Mouse (Mus musculus) spleen, postnatal 36 days (tissue): ENCODE measurements at regions not wholly inside any gene's neighbourhood (a gene's known extent, or its start where the extent isn't known, plus 50 kb on each side); places are given as distances from the start of the nearest gene placed in this dataset.

Source experiments
- DNase-seq, 2 experiments: peaks; one replicate each; pipeline ENCODE4 v3.0.0; 2022; ENCODE audit warnings: low spot score in 2 of 2, mixed read lengths in 1 of 2

DNA sequence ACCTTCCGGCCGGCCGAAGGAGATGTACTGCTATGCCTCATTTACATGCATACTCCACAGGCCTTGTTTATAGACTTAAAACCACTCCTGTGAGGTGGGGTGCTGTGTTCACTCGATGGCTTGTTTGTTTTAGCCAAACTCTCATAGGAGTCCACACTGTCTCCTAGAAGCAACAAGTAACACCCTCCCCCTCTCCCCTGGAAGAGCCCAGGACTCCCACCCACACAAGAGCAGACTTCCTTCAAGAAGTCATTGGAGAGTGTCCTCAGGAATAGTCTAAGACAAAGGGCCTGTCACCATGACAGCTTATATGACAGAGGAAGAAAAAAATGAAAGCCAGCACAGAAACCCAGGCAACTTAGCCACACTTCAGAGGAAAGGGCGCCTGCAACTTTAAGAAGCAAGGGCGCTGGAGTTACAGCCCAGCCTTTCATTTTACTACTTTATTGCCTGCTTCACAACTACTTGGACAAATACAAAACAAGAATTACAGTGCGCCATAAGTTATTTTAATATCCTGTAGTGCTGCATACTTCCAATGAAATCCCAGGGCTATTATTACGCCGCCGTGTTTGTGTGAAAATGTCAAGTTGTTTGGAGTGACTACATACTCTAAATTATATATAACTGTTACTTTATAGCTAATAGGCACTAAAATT lies 229.9 kb upstream of the Mgmt start:
- DNase-seq = no peak

DNA sequence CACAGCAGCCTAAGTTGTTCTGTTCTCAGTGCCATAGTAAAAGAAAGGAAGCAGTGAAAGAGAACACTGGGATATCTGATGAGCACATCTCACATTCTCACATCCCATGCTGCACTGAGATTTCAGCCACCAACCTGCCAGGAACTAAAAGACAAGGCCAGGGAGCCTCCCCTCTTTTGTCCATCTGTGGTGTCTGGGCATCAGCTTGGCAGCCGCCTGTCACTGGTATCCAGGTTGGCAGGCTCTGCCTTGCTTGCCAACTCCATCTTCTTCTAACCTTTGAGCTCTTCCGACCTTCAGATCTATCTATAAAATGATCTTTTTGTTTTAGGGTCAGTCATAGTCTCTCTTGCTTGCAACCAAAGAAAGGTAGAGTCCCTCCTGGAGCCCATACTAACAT lies 228.5 kb upstream of the Mgmt start:
- no peak for DNase-seq

DNA sequence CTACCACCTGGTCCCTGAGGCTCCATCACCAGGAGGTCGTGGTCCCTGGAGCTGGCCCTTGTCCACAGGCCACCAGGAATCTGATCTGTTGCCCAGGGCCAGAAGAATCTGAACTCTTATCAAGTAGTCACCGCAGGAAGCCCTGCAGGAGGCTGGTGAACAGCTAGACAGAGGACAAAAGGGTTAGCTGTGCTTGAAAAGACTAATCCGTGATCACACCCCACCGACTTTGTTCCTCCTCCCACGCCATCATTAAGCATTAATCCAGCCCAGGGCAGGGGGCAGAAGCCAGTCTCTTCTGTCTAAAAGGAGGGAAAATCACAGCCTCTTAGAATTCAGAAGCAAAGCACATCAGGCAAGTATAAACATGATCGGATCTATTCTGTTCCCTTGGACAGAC lies 227.7 kb upstream of the Mgmt start:
- DNase-seq = no peak

DNA sequence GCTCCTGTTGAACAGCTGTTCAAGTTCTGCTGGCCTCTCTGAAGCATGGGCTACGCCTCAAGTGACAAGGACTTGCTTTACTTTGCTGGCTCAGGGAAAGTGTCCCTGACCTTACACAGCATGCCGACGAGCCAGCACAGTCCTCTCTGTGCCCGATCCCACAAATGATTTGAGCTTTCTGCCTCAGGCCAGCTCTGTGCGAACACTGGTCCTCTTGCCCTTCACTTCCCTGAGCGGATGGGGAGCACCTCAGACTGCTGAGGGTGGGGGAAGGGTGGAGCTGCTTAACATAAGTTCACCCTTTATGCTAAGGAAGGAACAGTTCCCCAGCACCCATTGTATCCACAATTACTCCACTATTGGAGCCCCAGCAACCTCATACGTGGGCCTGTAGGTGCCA lies 223.7 kb upstream of the Mgmt start:
- DNase-seq = no peak

DNA sequence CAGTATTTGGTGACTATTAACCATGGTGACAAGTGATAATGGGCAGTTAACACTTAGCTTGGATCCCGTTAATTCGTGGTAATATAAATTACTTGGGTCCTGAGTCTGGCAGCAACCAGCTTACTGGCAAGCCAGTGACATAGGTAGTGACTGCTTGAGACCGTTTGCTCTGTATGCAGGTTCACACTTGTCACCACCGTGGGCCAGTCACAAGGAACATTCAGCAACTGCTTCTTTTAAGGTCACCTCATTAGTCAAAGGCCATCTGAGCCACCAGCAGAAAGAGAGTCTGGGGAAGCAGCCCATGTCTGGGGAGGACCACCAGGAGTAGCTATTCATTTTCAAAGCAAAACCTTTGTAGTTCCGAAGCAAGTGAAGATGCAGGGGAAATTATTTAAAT lies 220.3 kb upstream of the Mgmt start:
- no peak for DNase-seq

DNA sequence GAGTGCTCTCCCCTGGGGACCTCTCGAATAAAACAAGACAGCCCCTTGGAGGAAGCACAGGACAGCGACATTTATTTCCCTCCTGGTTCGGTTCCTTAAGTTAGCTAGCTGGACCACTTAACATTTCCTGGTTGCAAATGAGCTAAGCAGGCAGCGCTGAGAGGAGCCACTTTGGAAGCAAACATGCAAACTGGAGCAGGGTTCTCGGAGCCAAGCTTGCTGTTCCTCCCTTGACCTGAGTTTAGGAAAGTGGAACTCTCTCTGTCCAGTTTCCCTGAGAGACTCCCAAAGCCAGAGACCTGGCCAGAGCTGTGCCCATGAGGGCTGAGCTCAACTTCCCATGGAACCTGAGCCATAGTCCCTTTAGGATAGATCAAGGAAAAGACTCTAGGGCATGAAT lies 219.4 kb upstream of the Mgmt start:
- no peak for DNase-seq

DNA sequence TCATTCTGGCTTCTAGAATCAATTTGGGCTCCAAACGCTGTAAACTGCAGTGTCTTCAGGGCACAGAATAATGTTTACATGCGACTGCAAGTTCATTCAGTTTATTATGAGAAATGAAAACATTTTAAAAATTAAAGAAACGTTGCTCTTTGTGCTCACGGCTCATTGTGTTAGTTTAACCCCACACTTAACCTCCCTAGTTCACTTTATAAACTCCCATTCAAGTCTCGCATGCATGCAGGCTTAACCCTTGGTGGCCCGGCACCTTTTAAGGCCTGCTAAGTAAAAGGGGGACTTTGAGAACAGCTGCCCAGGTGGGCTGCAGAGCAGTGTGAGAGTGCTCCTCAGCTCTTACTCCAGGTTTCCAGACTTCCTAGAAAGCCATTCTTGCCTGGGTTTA lies 218.3 kb upstream of the Mgmt start:
- no peak for DNase-seq

DNA sequence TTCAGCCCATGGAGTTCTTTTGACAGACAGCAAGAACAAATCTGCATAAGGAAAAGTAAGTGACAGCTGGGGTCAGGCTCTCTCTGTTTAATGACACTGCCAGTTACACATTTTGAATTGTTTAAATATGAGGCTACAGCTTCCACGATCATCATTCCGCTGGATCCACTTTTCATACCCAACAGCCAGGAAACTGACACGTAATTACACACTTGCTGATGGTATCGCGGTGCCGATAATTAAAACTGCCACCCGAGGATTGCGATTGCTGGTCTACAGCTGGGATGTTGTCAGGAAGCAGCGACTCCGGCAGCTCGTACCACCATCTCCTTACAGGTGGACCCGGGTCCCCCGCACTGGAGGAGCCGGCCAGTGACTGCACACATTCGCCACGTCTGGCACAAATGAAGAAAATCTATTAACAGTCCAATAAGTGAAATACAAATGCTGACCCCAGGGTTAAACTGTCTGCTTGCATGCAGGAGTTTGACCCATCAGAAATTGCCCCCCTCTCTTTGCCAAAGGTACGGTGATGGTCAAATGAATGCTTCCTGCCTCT lies 217.3 kb upstream of the Mgmt start:
- DNase-seq = no peak

DNA sequence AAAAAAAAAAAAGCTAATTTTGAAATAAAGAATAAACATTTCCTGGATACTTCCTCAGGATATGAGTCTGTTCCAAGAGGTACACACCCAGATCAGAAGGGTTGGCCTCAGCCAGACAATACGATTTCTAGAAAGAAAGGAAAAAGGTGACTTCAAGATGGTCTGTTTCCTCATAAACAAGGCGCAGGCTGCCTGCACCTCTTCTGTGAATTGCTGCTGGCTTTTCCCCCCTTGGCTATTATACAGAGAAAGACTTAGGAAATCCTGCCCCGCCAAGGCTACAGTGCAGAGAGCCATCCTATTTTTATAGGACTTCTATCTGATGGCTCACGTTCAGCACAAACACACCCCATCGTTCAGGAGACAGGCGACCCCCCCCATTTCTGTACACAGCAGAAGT lies 204.8 kb upstream of the Mgmt start:
- no peak for DNase-seq

DNA sequence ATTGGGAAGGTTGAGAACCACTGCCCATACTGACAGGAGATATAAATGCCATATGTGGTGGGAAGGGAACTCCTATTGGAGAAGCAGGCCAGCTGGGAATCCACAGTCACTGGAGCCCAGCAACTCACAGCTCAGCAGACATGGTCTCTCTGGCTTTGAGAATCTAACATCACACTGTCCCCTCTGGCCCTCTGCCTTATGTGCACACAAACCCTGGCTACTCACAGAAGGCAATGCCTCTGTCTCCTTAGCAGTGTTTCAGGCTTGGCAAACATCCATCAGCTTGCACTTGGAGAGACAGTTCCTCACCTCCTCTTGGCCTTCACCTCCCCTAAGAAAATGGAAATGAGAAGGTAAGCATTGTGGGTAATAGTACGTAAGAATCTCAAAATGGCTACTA lies 188.2 kb upstream of the Mgmt start:
- DNase-seq = no peak

DNA sequence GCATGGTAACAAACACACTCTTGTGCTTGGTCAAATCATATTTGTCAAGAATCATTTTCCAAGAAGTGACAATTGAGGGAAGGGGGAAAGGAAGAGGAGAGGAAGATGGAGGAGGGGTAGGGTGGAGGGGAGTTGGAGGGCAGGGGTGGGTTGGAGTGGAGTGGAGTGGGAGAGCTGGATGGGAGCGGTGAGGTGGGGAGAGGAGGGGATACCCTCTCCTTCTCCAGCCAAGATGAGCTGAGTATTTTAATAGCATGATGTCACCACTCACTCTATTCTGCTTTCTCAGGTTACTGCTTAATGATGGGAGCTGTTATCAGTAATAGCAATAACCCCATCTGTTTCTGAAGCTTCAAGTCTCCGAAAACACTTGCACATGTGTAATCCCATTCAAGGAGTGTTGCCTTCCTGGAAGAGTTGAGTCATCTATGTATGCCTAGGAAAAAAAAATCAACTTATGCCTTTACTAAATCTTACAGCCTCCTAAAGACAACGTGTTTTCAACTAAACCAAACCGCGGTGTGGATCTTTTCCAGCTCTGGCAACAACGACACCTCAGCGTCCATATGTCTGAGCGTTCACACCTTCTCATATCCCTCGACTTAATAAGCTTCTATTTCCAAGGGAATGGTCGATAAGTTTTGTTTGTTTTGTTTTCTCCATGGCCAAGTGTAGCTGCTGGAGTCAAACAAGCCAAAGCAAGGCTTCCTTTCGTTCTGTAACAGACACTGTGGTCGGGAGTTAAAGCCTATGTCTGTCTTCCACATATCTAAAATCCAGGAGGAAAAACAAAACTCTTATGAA lies 187.0 kb upstream of the Mgmt start:
- DNase-seq = no peak

DNA sequence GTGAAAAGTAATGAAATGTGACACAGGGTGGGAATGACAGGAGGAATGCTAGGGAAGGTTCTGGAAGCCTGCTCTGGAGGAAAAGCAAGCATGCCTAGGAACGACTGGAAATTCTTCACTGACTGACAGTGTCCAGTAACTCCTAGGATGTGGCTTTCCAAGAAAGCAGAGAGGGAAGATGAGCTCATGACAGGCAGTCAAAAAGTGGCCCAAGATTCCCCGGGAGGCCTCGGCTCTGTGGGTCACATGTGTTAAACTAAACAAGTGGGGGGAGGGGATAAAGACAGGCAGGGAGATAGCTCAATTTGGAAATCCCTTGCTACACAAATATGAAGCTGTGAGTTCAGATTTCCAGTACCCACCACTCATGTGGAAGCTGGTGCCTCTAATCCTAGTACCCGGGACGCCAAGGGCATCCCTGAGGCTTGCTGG lies 186.4 kb upstream of the Mgmt start:
- no peak for DNase-seq

DNA sequence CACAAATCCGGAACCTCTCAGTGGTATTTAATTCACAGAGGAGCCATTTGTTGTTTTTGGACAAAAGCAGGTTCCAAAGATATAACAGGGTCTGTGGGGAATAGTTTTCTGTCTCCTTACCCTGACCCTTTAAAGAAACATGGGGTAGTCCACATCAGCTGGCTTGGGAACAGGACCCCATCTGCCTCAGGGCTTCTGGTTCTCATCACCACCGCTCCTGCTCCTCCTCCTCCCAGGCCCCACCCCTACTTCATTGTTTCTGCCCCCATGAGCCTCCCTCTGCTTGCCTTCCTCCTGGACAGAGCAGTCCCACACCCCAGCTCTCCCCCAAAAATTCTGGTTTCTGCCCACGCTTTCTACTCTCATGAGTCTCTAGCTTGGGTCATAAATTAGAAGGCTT lies 183.8 kb upstream of the Mgmt start:
- no peak for DNase-seq

DNA sequence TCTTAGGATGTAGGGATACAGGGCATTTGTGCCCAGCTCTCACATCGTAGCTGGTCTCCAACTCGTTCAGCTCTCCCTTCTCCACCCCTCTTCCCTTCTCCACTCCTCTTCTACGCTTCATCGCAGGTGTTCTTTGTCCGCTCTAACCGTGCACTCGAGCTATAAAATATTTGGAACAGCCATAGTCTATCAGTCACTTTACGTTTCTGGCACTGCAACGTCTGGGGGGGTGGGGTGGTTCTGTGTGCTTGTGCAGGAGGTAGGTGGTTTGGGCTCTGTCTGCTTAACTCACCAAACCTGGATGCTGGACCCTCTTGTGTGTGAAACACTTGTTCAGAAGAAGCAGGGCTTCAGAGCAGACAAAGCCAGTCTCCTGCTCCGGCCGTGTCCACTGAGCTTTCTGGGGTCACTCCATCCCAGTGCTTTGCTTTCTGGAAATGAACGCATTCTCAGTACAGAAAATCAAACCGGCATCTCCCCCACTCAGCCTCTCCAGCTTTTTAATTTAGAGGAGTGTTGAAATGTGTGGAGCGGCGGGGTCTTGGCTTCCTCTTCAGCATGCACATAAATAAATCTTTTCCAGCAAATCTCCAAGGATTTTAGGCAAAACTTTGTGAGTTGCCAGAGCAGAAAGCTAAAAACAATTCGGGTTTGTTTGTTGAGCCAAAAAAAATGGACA lies 181.3 kb upstream of the Mgmt start:
- DNase-seq = no peak

DNA sequence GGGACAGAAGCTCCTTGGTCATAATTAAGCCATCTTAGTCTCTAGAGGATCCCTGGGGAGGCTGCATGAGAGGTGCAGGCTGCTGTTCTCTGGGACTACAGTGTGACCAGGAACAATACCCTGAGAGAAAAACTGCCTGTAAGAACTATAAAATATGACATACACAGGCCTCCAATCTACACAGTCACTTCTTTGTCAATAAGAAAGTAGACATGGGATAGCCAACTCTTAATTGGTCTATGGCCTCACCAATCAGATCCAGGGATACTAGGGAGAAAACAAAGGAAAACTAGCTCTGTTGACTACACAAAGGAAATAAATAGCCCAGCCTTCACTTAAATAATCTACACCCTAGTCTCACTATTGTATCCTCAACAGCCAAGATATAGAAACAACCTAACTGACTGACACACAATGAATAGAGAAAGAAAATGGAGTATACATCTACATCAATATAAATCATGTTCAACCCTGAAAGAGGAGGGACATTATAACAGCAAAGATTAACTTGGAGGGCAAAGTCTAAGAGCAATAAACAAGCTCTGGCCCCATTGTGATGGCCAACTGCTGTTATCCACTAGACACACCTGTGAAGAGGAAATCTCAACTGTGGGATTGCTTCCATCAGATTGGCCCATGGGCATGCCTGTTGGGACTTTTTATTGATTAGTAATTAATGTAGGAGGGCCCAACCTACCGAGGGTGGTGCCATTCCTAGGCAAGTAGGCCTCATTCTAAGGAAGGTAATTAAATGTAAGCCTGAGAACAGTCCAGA lies 166.6 kb upstream of the Mgmt start:
- DNase-seq = no peak

DNA sequence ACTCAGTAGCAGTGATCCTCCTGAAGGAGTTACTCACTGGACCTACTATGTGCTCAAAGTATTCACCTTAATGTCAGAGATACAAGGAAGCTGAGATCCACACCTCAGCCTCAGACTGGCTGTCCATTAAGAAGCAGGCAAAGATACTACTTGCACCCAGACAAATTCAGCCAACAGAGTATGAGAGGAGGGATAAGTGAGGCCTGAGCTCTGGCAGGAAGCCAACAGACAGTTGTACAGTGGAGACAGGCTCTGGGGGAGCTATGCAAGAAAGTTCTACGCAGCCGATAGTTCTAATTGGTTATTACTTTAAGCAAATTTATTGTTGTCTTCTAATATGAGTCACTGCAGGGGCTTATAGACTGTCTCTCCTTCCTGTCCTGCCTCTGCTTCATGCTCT lies 152.2 kb upstream of the Mgmt start:
- no peak for DNase-seq

DNA sequence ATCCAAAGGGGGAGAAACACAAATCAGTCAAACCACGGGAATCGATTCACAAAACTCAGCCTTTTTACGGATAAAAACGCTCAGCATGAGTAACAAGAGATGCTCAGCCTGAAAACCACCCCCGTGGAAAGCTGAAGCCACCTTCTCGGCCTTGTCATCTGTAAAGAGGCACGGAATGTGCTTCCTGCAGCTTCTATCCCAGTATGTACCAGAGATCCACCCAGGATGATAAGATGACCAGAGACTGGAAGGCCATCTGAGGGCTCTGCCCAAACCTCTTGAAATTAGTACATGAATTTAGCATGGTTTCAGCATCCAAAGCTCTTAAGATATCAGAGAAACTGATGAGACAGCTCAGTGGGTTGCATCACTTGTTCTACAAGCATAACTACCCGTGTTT lies 149.0 kb upstream of the Mgmt start:
- no peak for DNase-seq

DNA sequence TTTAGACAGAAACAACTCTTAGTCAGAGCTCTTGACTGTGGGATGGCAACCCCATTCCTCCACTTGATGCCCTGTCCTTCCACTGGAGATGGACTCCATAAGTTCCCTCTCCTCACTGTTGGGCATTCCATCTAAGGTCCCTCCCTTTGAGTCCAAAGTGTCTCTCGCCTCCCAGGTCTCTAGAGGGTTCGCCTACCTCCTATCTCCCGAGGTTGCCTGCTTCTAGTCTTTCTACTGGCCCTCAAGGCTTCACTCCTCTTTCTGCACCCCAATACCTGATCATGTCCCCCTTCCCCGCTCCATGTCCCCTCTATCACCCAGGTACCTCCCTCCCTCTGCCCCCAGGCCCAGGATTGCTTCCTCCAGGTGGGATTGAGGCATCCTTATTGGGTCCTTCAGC lies 142.9 kb upstream of the Mgmt start:
- DNase-seq = no peak

DNA sequence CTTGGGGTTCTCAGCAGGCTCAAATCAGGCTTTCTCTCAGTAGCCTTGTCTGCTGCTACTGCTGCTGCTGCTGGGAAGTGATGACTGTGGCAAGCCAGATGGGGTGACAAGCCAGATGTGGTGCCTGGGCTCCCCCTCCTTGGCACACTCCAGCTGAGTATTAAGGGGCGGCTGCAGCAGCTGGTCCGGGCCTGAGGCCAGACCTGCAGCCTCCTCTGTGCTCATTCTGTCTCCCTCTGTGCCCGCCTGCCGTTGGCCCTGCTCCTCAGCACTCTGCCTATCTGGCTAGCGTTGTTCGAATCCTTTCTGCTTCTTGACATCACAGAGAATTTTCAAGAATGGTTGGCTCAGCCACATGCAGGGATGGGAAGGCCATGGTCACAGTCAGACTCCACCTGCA lies 139.6 kb upstream of the Mgmt start:
- DNase-seq = no peak

DNA sequence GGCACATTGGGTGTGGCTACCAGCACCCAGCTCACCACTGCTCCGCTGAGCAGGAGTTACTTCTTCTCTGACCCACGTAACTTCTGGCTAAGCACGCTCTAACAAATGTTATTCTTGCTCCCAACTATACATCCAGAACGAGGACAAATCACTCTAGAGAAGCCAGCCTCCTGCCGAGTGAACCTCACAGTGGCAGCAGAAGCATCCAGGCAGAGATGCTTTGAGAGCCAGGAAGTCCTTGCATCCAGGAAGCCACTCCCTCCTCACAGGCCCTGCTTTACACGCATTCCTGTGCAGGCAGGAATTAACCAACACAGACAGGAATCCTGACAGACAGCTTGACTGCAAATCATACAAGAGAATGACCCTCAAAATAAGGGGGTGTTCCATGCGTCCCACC lies 129.4 kb upstream of the Mgmt start:
- no peak for DNase-seq

DNA sequence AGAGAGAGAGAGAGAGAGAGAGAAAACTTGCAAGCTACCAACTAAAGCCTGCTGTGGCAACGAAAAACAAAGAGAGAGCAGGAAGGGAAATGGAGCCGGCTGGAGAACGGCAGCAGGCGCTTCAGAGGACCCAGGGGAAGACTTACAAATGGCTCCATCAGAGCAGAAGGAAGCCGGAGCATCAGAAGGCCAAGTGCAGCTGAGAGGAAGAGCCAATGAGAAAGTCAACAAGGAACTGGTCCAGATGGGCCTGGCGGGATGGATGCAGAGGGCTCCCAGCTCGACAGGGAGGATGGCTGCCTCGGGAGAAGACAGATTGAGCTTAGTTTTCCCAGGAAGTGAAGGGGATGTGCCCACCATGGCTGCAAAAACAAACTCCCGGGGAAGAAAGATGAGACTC lies 127.2 kb upstream of the Mgmt start:
- no peak for DNase-seq

DNA sequence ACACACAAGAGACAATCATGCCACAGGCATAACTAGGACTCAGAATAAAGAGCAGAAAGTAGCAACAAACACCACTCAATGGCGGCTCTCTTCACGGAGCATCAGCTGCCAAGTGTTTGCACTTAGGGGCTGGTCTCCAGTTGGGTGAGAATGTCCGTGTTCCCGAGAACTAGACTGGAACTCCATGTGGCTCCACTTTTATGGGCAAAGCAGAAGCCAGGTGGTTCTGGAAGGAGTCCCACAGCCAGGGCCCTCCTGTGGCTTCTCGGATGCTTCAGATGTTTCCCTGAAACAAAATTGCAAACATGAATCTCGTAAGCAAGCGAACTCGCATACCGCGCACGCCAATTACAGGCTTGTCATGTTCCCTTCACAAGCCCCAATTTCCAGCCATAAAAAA lies 113.7 kb upstream of the Mgmt start:
- DNase-seq = no peak
